In the genomic region with DNA sequence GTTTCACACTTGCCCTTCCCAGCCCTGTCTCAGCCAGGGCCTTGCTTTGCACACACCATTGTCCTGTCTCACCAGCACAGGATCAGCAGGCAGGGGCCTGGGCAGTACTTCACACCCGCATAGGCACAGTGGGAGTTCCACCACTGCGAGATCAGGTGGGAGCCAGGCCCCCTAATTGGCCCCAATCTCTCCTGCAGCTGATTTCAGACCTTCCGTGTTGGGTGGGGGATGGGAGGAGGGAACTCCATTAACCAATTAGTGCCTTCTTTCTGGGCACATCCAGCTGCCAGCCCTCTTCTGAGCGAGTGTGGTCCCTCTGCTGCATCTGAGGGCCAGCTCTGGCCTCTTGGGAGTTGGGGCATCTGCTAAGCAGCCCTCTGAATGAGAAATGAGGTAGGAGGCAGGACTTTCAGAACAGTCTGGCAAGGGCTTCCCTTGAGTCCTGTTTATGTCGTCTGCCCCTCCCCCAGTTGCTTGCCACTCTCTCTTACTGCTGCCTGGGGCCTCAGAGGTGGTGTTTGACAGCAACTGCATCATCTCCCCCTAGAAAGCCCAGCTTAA, we compare ENCODE assay signal across 14 mouse cellular contexts. TPM values are rescaled to one million over a fixed set of nuclear protein-coding genes. Genes with fewer than 3 reads are reported as not detected.
DNase-seq lines count a peak whose midpoint lies in the region; ATAC-seq and TF ChIP-seq lines count a peak whose summit lies in the region.
"Had no signal": no experiment of that assay in that cellular context is flagged by ENCODE, and none has a peak within 500 bp of the region (broad histone marks: within the 10 kb centered on the region; RNA-seq: fewer than 3 reads in every experiment).

No protein-coding gene starts in this region.

- TF ChIP-seq CTCF in forebrain, postnatal 0 days (IDR thresholded peaks at IDR 0.05; ENCODE audit: low read depth) = no peak
- TF ChIP-seq CTCF in left cerebral cortex, adult 2 months (IDR thresholded peaks at IDR 0.05) = no peak

- intact Hi-C loops in left cerebral cortex, adult 2 months (cut with DNase I) = no loop called here

- peaks cover 30% of the 10 kb centered on the region for H3K36me3 ChIP-seq in forebrain, postnatal 0 days (ENCODE audit: insufficient read depth)
- H3K36me3 ChIP-seq in midbrain, embryonic 11.5 days (ENCODE audit: control insufficient read depth, insufficient read depth, low read length) = no peaks in the 10 kb centered on the region
- no peaks in the 10 kb centered on the region for H3K36me3 ChIP-seq in kidney, embryonic 16.5 days (ENCODE audit: insufficient read depth, low read length)
- H3K36me3 ChIP-seq: heart, embryonic 13.5 days; limb, embryonic 15.5 days had no signal

- WGBS in forebrain, postnatal 0 days = 3% methylated on average over 5 of the region's 5 CpGs
- 5% methylated on average over 5 of the region's 5 CpGs for WGBS in midbrain, embryonic 11.5 days
- WGBS in kidney, embryonic 16.5 days = 8% methylated on average over 5 of the region's 5 CpGs

- H3K27ac ChIP-seq in forebrain, postnatal 0 days (ENCODE audit: low read depth, low read length) = no peak overlapping the region
- peak overlapping the region; percentile 20 for H3K27ac ChIP-seq in midbrain, embryonic 11.5 days (ENCODE audit: low read depth, low read length)
- no peak overlapping the region for H3K27ac ChIP-seq in kidney, embryonic 16.5 days (ENCODE audit: low read length)
- H3K27ac ChIP-seq in left cerebral cortex, adult 2 months = no peak overlapping the region
- H3K27ac ChIP-seq: heart, embryonic 13.5 days; limb, embryonic 15.5 days had no signal

- H3K9me3 ChIP-seq in forebrain, postnatal 0 days (ENCODE audit: low read length) = no peaks in the 10 kb centered on the region
- no peaks in the 10 kb centered on the region for H3K9me3 ChIP-seq in midbrain, embryonic 11.5 days (ENCODE audit: control insufficient read depth, low read length)
- no peaks in the 10 kb centered on the region for H3K9me3 ChIP-seq in kidney, embryonic 16.5 days (ENCODE audit: low read length)
- H3K9me3 ChIP-seq: heart, embryonic 13.5 days; limb, embryonic 15.5 days had no signal

- ATAC-seq in forebrain, postnatal 0 days = 0 out of 2 replicates have a peak, but pooled peaks have one; percentile 10
- peak; percentile 78 for ATAC-seq in midbrain, embryonic 11.5 days (ENCODE audit: low FRiP score)
- ATAC-seq in kidney, embryonic 16.5 days (ENCODE audit: low FRiP score, low TSS enrichment) = no peak

- H3K9ac ChIP-seq in forebrain, postnatal 0 days = no peak overlapping the region
- H3K9ac ChIP-seq in midbrain, embryonic 11.5 days (ENCODE audit: low read length) = peak overlapping the region; percentile 14; the same call in 1 of the 2 replicates
- H3K9ac ChIP-seq in kidney, embryonic 16.5 days (replicated peaks; ENCODE audit: low read length) = no peak overlapping the region
- H3K9ac ChIP-seq: heart, embryonic 13.5 days; limb, embryonic 15.5 days had no signal

- no peak overlapping the region for H3K4me2 ChIP-seq in forebrain, postnatal 0 days (ENCODE audit: low read depth)
- H3K4me2 ChIP-seq in midbrain, embryonic 11.5 days = no peak overlapping the region
- H3K4me2 ChIP-seq in kidney, embryonic 16.5 days (replicated peaks; ENCODE audit: low read depth, low read length) = no peak overlapping the region
- H3K4me2 ChIP-seq: heart, embryonic 13.5 days; limb, embryonic 15.5 days had no signal

- no peaks in the 10 kb centered on the region for H3K27me3 ChIP-seq in forebrain, postnatal 0 days (ENCODE audit: insufficient read depth, low read length)
- H3K27me3 ChIP-seq in midbrain, embryonic 11.5 days (ENCODE audit: control insufficient read depth, insufficient read depth, low read length) = no peaks in the 10 kb centered on the region
- H3K27me3 ChIP-seq in kidney, embryonic 16.5 days (ENCODE audit: insufficient read depth, low read length) = peaks cover 5% of the 10 kb centered on the region; the same call in 1 of the 2 replicates

- 0 out of 2 replicates have a peak, but pooled peaks cover 5% of the 10 kb centered on the region for H3K4me1 ChIP-seq in forebrain, postnatal 0 days (ENCODE audit: insufficient read depth)
- peaks cover 23% of the 10 kb centered on the region for H3K4me1 ChIP-seq in midbrain, embryonic 11.5 days (ENCODE audit: control insufficient read depth, insufficient read depth, low read length)
- peaks cover 15% of the 10 kb centered on the region for H3K4me1 ChIP-seq in kidney, embryonic 16.5 days (ENCODE audit: insufficient read depth, low read length)

- peak; percentile 35 to 40 for DNase-seq in B cell, adult 2 months
- DNase-seq in cerebellum, postnatal 25 days = peak; percentile 36 to 42
- DNase-seq in forebrain, postnatal 0 days = no peak
- DNase-seq in midbrain, embryonic 11.5 days (ENCODE audit: low spot score, missing footprints) = peak; percentile 90
- DNase-seq in lung, postnatal 14 days = no peak
- DNase-seq in left cerebral cortex, adult 2 months (ENCODE audit: extremely low spot score in 1 of 2, low spot score in 2 of 2) = no peak
- DNase-seq: kidney, postnatal 14 days; thymus, postnatal 36 days had no signal

- no peak overlapping the region for H3K4me3 ChIP-seq in forebrain, postnatal 0 days (ENCODE audit: low read depth, low read length)
- no peak overlapping the region for H3K4me3 ChIP-seq in midbrain, embryonic 11.5 days (ENCODE audit: low read depth, low read length)
- H3K4me3 ChIP-seq in kidney, embryonic 16.5 days (ENCODE audit: low read length) = no peak overlapping the region
- H3K4me3 ChIP-seq in left cerebral cortex, adult 2 months = no peak overlapping the region
- H3K4me3 ChIP-seq: erythroblast, embryonic 14.5 days; heart, embryonic 13.5 days; limb, embryonic 15.5 days had no signal

RNA-seq across cellular contexts. Expression of a gene that starts 12.3 kb away (rescaled TPM):
- 101 and 104 TPM in 2 replicates for total RNA-seq in forebrain, postnatal 0 days (2014; rRNA removed)
- 41.0 and 43.9 TPM in 2 replicates for polyA plus RNA-seq in forebrain, postnatal 0 days (2015; fragmentation: Nextera tagmentation; extraction: Ambion mirVana)
- polyA plus RNA-seq in midbrain, embryonic 11.5 days (2014; fragmentation: Nextera tagmentation; extraction: Ambion mirVana) = 30.9 and 31.4 TPM in 2 replicates
- polyA plus RNA-seq in kidney, embryonic 16.5 days (2015; fragmentation: Nextera tagmentation; extraction: Ambion mirVana) = 0.25 and 0.58 TPM in 2 replicates
- total RNA-seq in left cerebral cortex, adult 2 months (2021) = 10 to 100 TPM; 69.6 to 78.8 TPM
- total RNA-seq: megakaryocyte progenitor cell, adult 5-6 weeks; MEL had no signal

RNA-seq across cellular contexts. Expression of a gene that starts 24.7 kb away (rescaled TPM):
- 1.6 and 3.0 TPM in 2 replicates for total RNA-seq in forebrain, postnatal 0 days (2014; rRNA removed)
- polyA plus RNA-seq in forebrain, postnatal 0 days (2015; fragmentation: Nextera tagmentation; extraction: Ambion mirVana) = 0.49 and 0.90 TPM in 2 replicates
- 0.86 and 1.5 TPM in 2 replicates for polyA plus RNA-seq in midbrain, embryonic 11.5 days (2014; fragmentation: Nextera tagmentation; extraction: Ambion mirVana)
- 1.6 and 1.7 TPM in 2 replicates for polyA plus RNA-seq in kidney, embryonic 16.5 days (2015; fragmentation: Nextera tagmentation; extraction: Ambion mirVana)
- total RNA-seq in left cerebral cortex, adult 2 months (2021) = 1 to 10 TPM; 3.9 to 4.4 TPM

RNA-seq across cellular contexts. Expression of a gene that starts 53.5 kb away (rescaled TPM):
- total RNA-seq in forebrain, postnatal 0 days (2014; rRNA removed) = 33.6 and 33.7 TPM in 2 replicates
- 22.8 and 24.7 TPM in 2 replicates for polyA plus RNA-seq in forebrain, postnatal 0 days (2015; fragmentation: Nextera tagmentation; extraction: Ambion mirVana)
- polyA plus RNA-seq in midbrain, embryonic 11.5 days (2014; fragmentation: Nextera tagmentation; extraction: Ambion mirVana) = 65.2 and 65.9 TPM in 2 replicates
- polyA plus RNA-seq in kidney, embryonic 16.5 days (2015; fragmentation: Nextera tagmentation; extraction: Ambion mirVana) = 46.6 and 50.1 TPM in 2 replicates
- total RNA-seq in left cerebral cortex, adult 2 months (2021) = 10 to 100 TPM; 55.1 to 62.5 TPM

Comparison
In these comparisons a context has a peak if more than half of its experiments do, and no peak if none do; other contexts are left out.
1. DNase-seq: peak in B cell, adult 2 months (2 of 2), cerebellum, postnatal 25 days (2 of 2) and midbrain, embryonic 11.5 days (single experiment); none in forebrain, postnatal 0 days (single experiment), lung, postnatal 14 days (single experiment) and left cerebral cortex, adult 2 months (0 of 2).
2. RNA of a gene that starts 12.3 kb away (polyA plus RNA-seq): 41.0 to 43.9 TPM in forebrain, postnatal 0 days and 30.9 to 31.4 TPM in midbrain, embryonic 11.5 days; 0.25 to 0.58 TPM in kidney, embryonic 16.5 days; every median in the first group is over 10 times any median in the second.